Mouse (Mus musculus) gastrocnemius, postnatal 25 days (tissue): ENCODE results near the gene Sirt4. TPM values are rescaled to one million over a fixed set of nuclear protein-coding genes. Genes with fewer than 3 reads are reported as not detected.
"Not testable (repeated sequence)": the region's sequence is repeated elsewhere in the genome, so short reads cannot be mapped to it uniquely, and the experiment has no call there.

Experiments
- DNase-seq: peaks from one replicate; pipeline ENCODE4 v3.0.0; 2022
- total RNA-seq, 2 experiments: library from RNA; stranded (reverse); gene quantifications; 1 replicate in 1 of 2; 2 replicates in 1 of 2; pipeline ENCODE4 v1.2.3; 2021

Sirt4 gene
- total RNA-seq, 2 experiments from 2014 or later = 13.8 to 14.1 TPM

DNA sequence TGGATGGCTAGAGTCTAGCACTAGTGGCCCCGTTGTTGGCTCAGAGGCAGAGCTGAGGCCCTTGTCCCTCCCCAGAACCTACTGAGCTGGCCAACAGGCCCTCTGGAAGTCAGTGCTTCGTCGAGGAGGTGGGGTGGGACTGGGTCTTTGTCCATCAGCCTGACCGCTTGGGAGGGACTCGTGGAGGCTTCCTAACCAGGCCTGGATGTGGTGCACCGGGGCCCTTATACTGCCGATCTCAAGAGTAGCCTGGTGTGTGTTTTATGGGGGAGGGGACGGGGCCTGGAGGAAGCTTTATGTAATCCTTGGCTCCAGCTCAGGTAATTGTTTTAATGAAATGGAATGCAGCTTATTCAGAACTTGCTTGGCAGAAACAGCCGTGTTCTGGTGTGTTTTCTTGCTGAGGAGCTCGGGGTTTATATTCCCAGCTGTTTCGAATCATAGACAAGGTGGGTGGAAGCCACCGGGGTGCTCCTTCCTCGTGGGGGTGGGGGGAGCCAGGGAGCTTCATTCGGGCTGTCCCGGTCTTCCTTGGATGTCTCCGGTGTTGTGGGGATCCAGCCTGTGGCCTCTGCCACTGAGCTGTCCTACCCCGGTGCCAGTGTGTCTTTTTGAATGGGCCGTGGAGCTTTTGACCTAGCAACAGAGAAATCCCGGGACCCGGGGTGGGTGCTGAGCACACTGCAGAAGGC is 30.5 kb upstream of the Sirt4 start:
- peak; percentile 84 for DNase-seq

DNA sequence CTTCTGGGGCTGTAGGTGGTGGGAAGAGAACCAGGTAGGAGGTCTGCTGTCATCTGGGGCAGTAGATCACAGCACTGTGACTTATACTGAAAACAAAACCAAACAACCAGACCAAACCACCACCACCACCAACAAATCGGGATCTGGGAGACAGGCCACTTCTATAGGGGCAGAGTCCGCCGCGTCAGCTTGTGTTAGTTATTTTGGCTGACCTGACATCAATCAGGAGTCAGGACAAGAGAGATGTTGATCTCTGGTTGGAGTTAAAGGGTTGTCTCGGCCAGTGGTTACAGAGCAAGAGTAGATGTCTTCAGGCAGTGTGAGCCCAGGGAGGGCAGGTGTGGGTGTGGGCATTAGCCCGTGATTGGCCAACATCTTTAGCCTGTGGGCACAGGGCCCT is 29.8 kb upstream of the Sirt4 start:
- DNase-seq = no peak

- DNase-seq = no peak
Observed at GRCm38 (mm10) chr5:115513721-115514120, 29.2 kb upstream of the Sirt4 start.

GRCm38 (mm10) chr5:115513246-115513645 is 28.7 kb upstream of the Sirt4 start:
- DNase-seq = no peak

- no peak for DNase-seq
Observed at GRCm38 (mm10) chr5:115512375-115512774, 27.9 kb upstream of the Sirt4 start.

DNA sequence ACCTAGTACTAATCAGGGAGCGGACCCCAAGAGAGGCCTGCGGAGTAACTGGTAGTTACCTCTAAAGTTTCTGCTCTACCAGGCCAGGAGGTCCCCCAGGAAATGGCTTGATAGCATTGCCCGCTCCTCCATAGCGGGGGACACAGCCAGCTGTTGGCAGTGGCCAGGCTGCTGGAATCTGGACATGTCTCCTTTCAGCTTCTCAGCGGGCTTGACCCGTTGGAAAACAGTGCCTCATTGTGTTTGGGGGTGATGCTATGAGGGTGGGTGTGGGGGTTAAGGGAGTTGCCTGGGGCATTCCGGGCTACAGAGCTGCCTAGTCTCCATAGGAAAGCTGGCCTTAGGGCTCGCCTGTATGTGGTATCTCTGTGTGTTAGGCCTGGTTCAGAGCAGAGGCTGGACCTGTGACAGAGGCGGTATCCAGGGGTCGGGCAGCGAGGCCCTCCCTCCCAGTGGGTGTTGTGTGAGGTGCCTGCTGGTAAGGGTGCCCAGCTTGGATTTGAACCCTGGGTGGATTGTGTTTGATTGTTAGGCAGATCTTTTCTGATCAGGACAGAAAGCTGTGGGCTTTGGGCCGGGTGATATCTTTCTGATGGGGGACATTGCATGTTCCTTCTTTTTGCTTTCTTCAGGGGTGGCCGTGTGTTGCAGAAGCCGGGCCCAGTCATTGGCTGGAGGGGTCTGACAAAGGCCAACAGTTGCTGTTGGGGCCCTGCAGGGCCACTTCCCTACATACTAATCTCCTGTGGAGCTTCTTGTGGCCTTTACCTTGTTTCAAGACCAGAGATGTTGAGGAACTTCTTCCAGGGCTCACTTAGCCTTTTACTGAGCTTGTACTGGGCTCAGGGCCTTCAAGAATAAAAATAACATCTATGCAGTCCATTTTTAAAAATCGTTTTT is 25.5 kb upstream of the Sirt4 start:
- no peak for DNase-seq

GRCm38 (mm10) chr5:115509321-115509761 is 24.8 kb upstream of the Sirt4 start:
- DNase-seq = peak; percentile 64

DNA sequence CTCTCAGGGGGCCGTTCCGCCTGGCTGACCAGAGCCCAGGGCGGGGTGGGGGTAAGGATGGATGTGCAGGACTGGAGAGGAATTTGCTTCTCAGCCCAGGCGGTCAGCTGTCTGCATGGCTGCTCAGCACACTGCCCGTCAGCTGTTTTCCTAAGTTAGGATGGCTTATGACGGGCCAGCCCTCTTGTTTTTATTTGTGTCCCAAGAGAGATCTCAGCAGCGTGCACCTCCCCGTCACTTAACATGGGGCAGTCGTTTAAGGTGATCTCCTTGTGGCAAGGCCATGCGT is 24.3 kb upstream of the Sirt4 start:
- peak; percentile 80 for DNase-seq

GRCm38 (mm10) chr5:115507981-115508858 is 23.7 kb upstream of the Sirt4 start:
- no peak for DNase-seq

DNA sequence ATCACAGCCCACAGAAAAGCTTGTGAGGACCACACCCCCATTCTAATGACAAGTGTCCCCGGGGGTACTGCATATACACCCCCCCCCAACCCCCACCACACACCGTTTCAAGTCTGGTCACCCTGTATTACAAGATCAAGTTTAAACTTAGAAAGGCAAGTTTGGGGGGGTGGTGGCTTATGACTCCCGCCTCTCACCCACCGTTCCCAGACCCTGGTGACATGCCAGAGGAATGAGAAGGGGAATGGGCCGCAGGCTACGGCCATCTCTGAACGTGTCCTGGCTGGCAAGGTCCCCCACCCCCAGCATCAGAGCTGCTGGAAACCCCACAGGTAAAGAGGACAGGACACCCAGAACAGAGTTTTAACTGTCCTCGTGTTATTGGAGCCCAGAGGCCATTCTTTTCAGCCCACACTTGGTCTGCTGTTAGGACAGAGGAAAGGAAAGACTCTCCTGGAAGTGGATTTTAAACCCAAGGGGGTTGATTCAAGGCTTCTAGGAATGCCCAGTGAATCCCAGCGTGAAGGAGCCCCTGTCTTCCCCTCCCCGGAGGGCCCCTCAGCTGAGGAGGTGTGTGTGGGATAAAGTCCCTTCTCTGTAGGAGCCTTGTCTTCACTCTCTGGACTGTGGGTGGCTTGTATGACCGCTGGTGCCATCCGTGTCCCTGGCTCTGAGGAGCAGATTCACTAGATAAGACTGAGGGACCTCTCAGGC is 22.9 kb upstream of the Sirt4 start:
- DNase-seq = no peak

- DNase-seq = peak; percentile 92
Observed at GRCm38 (mm10) chr5:115506454-115507201, 22.1 kb upstream of the Sirt4 start, which contains the start of gene Pxn. Gene Pxn, plus strand, starts transcription at chr5:115506676.

DNA sequence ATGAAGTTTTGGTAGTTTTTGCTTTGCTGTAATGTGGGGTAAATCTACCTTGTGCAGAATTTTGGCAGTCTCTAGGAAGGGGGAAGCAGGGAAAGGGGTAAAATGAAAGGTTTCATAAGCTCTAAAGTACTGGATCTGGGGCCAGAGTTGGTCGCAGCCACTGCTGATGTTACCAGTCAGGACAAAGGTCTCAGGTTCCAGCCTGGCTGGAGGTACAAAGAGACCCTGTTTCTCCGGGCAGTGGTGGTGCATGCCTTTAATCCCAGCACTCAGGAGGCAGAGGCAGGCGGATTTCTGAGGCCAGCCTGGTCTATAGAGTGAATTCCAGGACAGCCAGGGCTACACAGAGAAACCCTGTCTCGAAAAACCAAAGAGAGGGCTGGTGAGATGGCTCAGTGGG is 21.1 kb upstream of the Sirt4 start:
- DNase-seq = not testable (repeated sequence)

GRCm38 (mm10) chr5:115503035-115503434 is 18.5 kb upstream of the Sirt4 start:
- DNase-seq = no peak

DNA sequence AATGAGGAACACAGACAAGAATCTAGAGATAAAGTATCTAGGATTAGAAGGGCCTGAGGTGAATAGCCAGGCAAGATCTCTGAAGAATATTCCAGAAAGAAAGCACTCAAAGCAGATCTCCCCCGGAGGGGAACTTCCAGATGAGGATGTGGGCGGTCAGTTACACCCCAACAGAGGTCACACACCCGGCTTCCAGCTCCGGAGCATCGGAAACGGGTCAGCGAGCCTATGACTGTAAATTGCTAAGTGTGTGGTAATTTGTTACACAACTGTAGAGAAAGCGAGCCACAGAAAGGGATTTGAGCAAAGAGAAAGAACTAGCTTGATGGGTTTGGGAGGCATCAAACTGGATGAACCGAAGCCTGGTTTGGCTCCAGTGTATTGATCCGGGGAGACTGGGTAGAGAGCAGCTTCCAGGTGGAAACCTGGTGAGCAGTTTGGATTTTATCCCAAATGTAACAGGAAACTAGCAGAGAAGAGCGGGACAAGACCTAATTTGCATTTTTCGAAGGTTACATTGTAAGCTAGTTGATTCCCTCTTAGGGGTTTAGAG is 15.9 kb upstream of the Sirt4 start:
- no peak for DNase-seq

DNA sequence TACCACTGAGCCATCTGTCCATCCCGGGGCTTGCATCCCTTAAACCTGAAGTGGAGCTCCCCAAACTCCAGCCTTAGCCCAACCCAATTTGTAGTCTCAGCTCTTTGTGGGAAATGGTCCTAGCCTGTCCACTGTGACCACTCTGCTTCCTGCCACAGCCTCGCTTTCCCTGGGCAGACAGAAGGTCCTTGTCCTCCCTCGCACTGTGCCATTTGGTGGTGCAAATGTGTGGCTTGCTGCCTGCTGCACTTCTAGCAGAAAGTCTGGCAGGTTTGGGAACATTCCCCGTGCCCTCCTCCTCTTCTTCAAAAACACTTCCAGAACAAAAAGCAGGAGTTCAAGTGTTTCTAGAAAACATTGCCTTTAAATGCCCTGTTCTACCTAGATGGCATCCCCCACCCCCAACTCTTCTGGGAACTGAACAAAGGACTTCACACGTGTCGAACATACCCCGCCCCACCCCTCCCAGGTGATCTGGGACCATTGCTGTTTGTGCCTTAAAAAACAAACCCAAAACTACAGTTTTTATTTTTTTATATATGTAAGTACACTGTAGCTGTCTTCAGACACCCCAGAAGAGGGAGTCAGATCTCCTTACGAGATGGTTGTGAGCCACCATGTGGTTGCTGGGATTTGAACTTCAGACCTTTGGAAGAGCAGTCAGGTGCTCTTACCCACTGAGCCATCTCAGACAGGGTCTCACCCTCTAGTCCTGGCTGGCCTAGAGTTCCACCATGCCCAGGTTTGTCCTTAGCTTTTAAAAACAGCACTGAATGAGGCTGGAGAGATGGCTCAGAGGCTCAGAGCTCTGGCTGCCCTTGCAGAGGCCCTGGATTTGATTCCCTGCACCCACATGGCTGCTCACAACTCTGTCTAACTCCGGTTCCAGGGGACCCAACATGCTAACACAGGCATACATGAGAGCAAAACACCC is 14.0 kb upstream of the Sirt4 start:
- DNase-seq = no peak

DNA sequence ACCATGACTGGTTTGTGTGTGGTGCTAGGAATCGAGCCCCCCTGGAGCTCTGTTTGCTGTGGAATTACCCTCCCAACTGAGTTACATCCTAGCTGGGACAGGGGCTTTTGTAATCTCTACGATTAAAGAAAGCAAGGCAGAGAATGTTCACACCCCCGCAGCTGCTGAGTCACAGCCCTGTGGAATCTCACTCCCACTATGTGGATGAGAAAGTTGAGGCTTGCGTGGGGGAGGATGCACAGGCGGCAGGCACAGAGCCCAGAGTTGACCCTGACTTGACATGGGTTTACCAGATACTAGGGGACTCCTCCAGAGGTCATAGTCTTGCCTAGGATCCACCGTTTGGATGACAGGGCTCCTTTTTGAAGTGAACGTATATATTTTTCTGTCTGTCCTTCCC is 12.5 kb upstream of the Sirt4 start:
- DNase-seq = no peak

GRCm38 (mm10) chr5:115495618-115496017 is 11.1 kb upstream of the Sirt4 start:
- not testable (repeated sequence) for DNase-seq

GRCm38 (mm10) chr5:115493441-115493840 is 8.9 kb upstream of the Sirt4 start:
- DNase-seq = no peak

GRCm38 (mm10) chr5:115492711-115493335 is 8.3 kb upstream of the Sirt4 start:
- no peak for DNase-seq
